Mouse (Mus musculus) erythroid progenitor cell, adult 5-6 weeks (primary cell): ENCODE results near the gene Proser1. TPM values are rescaled to one million over a fixed set of nuclear protein-coding genes. Genes with fewer than 3 reads are reported as not detected.

Experiments
- ATAC-seq: replicated peaks from 2 replicates; pipeline ENCODE4 v1.8.0; 2016; ENCODE audit warnings: moderate number of reproducible peaks, mild to moderate bottlenecking, moderate TSS enrichment, inconsistent platforms; ENCODE audit not compliant: poor library complexity, low FRiP score, severe bottlenecking
- total RNA-seq, 2 experiments: library from RNA; stranded (forward) in 1 of 2; stranded (reverse) in 1 of 2; fragments of 150-400 nt in 1 of 2; fragments of 186-747, 209-891 nt in 1 of 2; gene quantifications; 2 replicates each; pipeline versions ENCODE4 v1.2.3 to v1.2.4; 2015 to 2017; ENCODE audit warnings: low replicate concordance in 2 of 2

The Proser1 gene
- total RNA-seq, 2 experiments from 2014 or later = 9.7 to 10.1 TPM

DNA sequence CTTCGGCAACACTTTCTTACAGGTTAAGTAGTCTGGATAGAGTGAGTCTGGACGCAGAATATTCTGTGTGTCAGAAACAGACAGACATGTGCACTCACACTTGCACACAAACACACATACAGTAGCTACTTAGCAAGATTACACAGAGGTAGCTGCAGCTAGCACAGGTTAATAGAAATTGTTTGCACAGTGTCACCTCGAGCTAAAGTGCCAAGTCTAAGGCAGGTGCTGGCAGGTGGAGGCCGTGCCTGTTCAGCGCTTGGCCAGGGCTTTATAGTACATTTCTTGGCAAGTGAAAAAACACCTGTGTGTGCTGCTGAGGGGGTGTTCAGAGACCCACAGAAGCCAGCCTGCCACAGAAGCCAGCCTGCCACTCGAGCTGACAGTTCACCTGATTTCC, 66.8 kb downstream of the Proser1 start:
- no peak for ATAC-seq

Other genes starting within 250 kb of the Proser1 start
- gene Nhlrc3, start 334 bp upstream of the Proser1 start, total RNA-seq (2015; ENCODE audit: low replicate concordance) = 2.5 TPM in 2 replicates
- gene Nhlrc3, start 334 bp upstream of the Proser1 start, total RNA-seq (2017; ENCODE audit: low replicate concordance) = 7.1 and 7.5 TPM in 2 replicates
- gene Stoml3, start 25.0 kb downstream of the Proser1 start, total RNA-seq (2015; ENCODE audit: low replicate concordance) = not detected in 2 replicates
- 0.30 TPM in 1 of 2 replicates, not detected in the other for gene Stoml3, start 25.0 kb downstream of the Proser1 start, total RNA-seq (2017; ENCODE audit: low replicate concordance)
- gene Frem2, start 193.7 kb downstream of the Proser1 start, total RNA-seq (2015; ENCODE audit: low replicate concordance) = not detected in 2 replicates
- gene Frem2, start 193.7 kb downstream of the Proser1 start, total RNA-seq (2017; ENCODE audit: low replicate concordance) = not detected in 2 replicates